Mouse (Mus musculus): ENCODE data around the gene Ago1.
A peak's percentile ranks its signal among the peaks of the same experiment; 100 is the strongest.

Ago1 gene

DNA sequence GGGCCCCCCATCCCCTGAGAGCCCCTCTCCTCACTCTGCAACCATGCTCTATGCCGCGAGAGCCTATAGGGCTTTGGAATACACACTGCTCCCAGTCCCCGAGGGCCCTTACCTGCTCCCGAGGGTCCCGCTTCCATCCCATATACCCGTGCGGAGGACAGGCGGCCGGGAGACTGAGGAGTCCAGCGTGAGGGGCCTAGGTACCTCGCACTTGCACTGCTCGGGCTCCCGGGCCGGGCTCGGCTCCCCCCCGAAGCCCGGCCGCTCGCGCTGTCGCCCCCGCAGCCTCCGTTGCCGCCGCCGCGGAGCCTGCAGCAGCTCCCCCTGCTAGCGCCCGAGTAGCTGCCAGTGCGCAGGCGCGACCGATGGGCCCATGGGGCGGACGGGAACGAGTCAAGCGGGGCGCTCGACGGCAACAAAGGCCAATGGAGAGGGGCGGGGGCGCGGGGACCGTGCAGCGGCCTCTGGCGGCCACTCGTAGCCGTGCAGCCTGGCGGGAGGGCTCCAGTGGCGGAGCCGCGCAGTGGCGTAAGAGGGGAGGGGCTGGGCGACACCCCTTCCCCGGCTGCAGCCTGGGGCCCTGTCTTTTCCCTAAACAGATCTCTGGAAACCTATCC lies at the start of gene Ago1:
Gene Ago1, minus strand, starts transcription at position 299 of the 617 bp plus-strand sequence.
- peak; percentile 98 for DNase-seq

DNA sequence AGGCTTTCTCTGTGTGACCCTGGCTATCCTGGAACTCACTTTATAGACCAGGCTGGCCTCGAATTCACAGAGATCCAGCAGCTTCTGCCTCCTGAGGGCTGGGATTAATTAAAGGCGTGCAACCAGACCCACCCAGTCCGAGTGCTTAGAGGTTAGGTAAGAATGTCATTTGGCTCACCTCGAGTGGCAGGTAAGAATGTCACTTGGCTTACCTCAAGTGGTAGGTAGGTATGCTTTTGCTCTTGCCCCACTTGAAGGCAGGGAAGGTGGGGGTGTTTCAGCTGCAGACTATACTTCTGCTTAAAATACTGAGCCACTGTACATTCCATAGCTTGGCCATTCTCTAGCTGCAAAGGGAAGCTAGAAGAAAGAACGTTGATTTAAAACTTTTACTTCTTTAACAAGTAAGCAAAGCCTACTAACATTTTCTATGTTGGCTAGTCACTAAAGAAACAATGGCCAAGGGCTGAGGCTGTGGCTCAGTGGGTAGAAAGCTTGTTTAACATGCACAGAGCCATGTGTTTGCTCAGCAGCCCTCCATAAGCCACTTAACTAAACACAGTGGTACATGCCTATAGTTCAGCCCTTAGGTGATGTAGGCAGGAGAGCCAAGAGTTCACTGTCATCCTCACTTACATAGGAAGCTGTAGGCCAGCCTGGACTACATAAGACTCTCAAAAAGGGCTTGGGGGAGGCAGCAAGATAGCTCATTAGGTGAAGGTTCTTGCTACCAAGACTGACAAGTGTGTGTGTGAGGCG lies 44.1 kb upstream of the Ago1 start:
- no peak for DNase-seq

DNA sequence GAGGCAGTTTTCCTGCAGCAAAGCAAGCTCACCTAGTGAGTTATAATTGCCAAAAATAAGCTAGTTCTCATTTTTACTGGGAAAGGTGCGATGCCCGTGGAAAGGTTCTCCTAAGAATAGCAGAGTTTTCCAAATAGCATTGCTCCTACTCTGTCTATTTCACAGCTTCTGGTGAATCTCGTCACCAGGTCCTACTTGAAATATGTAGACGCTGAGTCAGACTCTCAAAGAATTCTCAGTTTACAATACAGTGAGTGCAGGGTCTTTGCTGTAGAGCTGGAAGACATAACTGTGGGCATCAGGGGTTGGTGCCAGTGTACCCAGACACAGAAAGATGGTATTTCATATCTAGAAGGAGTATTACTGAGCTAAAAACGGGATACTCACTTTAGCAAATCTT lies 42.6 kb upstream of the Ago1 start:
- DNase-seq, result no peak

DNA sequence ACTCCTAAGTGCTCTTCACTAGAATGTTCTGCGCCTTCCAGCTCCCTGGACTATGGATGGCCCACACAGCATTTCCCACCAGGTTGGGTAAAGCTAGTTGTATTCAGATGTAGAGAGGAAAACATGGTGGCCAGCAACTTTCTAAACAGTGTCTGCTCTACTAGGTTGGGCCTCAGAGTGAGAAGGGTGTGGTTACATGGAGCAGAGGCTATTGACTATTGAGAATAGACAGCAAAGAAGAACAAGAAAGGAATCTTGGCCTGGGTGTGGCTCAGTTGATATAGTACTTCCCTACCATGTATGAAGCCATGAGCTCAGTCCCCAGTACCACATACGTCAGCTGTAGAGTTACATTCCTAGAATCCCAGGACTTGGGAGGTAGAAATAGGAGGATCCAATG lies 40.7 kb upstream of the Ago1 start:
- no peak for DNase-seq

DNA sequence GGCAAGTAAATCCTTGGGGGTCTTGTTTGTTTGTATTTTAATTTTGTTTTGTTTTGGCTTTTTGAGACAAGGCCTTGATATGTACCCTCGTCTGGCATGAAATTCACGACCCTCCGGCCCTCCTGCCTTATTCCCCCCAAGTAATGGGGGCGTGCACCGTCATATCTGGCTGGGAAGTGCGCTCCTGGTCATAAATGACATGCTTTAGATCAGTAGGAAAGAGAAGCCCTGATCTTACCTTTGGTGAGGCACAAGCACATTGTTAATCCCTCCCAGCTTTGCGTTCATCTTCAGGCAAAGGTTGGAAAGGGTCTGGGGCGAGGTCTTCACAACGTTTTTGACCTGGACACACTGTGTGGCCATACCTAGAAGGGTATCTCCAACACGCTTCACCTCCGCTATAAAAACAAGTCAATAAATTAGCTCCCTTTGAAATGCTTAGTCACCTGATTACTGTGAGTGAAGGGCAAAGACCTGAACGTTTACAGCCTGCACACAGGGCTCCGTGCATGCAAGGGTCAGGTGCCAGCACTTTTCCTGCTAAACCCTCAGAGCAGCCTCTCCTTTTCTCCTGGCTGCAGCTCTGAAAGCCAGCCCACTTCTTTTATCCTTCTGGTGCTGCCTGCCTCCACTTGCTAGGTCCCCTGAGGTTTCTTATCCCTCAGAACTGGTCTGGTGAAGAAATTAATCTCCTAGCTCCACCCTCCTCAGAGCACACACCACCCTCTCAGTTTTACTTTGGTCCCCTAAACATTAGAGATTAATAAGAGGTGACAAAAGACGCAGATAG lies 39.9 kb upstream of the Ago1 start:
- DNase-seq, result peak; percentile 2

DNA sequence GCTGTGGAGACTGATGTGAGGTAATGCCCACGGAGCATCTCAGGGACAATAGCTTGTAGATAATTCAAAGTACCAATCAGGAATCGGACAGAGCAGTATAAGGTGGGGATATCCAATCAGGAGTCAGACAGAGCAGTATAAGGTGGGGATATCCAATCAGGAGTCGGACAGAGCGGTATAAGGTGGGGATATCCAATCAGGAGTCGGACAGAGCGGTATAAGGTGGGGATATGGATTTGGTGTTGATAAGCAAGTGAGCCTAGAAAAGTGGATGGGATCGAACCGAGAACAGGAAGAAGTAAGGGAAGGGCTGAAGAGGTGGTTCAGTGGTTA lies 34.6 kb upstream of the Ago1 start:
- no peak for DNase-seq

DNA sequence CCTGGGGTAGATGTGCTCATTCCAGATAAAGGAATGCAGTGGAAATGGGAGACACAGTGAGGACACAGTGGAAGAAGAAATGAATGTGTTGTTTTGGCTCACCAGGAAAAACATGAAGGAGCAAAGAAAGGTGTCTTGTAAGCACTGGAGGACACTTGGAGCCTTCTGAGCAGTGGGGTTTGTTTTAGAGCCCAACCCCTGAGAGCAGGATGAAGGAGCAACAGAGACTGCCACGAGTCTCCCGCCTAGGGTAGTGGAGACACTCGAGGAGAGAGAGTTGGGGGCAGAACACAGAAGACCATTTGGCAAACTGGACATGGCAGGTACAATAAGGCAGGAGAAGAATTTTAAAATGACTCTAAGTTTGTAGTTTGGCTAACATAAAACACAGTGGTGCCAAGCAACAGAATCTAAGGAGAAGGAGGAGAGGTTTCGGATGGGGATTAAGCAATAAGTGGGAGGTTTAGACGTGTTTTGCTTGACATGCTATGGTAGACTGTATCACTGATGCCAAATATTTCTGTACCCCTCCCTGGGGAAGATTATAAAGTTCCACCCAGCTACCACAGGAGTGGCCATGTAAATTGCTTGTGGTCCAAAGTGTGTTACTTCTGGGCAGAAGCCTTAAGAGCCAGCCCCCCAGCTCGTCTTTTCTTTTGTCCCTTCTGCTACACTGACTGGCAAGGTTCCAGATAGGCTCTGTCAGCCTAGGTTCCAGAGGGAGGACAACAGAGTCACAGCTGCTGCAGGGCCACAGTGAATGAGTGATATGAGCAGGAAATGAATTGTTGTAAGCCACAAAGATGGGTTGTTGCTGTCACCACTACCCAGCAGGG lies 34.0 kb upstream of the Ago1 start:
- peak; percentile 57 for DNase-seq

DNA sequence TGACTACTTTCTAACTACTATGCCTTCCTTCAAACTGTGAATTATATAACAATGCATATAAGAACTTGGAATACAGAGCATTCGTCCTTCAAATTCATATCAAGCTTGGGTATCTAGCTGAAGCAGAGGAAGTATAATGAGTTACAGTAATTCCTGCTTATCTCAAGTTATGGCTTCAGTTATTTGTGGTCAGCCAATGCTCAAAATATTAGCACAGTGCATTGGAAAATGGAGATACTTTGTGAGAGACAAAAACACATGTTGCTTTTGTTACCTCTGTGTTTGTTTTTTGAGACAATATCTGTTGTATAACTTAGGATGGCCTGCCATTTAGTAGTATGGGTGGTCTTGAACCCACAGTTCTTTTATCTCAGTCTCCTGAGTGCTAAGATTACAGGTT lies 30.2 kb upstream of the Ago1 start:
- DNase-seq, result no peak

DNA sequence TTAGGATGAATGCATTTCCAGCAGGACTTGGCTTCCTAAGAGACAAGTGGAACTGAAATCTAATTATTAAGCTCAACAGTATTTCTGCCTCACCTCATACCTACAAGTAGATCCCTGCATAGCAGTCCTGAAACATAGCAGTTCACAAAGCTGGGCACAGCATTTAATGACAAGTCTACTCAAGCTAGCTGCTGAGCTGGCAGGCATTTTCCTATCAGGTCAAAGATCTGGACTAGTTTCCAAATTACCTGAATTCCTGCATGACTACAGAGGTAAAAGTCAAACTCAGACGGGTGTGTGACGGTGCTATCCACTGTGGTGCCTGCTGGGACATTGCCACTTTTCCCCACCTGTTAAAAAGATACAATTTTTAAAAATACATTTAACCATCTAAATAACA lies 28.6 kb upstream of the Ago1 start:
- DNase-seq, result no peak

DNA sequence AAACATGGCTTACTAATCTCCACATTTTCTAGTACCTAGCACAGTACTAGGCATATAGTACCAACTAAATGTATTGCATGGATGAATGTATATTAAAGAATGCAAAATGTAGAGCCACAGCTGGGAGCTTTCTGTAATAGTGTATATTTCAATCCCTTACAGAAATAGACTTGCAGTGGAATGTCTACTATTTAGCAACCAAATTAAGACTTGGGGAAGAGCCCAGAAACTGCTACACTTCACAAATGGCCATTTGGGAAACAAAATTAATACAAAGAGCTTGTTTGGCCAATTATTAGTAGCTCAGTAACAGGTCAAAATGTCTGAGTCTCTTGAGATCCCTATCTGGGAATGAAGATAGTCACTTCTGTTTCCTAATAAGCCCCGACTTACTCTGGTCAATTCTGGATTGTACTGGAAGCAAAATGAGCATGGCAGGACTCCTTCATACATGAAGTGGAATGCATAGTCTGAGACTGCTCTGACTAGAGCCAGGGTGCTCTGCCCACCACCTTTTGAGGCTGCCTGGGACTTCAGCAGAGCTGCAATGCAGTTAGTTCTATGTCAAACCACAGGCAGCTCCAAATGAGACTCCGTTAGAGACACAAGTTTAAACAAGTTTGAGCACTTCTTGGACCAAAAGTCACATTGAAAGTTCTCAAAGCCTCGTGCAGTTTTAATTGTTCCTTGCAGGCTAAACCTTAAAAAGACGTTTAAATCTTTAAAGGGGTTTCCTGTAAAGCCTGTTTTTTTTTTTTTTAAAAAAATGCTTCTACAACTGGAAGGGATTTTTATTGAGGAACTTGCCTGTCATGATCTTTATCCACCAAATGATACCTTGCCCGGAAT lies 27.8 kb upstream of the Ago1 start:
- DNase-seq, result no peak

DNA sequence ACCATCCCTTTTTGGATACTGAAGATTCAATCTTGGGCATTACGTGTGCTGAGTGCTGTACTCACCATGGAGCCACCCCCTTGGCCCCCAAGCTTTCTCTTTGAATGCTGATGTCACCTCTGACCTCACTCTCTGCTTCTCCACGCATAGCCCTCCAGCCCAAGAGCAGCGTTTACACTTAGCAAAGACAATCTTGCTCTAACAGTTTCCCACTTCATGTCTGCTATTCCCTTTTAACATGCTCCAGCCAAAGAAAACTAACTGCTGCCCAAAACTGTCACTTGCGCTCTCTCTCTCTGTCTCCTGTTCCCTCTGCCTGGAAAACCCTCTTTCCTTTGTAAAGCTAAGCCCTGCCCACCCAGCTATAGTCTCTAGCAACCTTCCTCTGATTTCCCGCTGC lies 27.1 kb upstream of the Ago1 start:
- no peak for DNase-seq

DNA sequence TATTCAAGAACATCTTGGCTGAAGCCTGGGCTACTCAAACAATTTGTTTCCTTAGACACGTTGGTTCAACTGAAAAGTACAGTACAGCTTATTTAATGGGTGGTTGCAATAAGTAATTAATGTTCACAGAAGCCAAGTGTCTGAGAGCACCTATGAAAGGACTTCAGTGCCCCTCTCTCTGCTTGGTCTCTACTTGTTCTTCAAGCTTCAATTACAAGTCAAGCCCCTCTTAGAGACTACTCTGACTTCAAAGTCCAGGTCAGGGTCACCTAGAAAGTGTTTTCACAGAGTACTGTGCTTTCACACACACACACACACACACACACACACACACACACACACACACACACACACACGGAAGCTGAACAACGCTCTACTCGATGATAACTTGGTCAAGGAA lies 25.0 kb upstream of the Ago1 start:
- DNase-seq, result no peak

DNA sequence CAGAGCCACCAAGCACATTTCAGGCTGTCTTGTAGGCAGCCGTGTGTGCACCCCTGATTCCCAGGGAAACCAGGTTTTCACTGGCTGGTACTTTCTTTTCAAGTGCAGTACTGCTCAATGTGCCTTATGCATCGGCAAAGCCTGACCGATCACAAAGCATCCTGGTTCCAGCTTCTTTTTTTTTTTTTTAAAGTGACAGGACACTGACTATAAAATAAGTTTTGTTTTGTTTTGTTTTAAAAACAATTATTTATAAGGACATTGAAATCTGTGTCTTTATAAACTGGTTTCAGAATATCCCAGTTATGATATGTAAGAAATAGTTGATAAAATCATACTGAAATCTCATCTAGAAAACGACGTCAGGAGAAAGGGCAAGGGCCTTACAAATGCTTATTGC lies 23.6 kb upstream of the Ago1 start:
- no peak for DNase-seq

DNA sequence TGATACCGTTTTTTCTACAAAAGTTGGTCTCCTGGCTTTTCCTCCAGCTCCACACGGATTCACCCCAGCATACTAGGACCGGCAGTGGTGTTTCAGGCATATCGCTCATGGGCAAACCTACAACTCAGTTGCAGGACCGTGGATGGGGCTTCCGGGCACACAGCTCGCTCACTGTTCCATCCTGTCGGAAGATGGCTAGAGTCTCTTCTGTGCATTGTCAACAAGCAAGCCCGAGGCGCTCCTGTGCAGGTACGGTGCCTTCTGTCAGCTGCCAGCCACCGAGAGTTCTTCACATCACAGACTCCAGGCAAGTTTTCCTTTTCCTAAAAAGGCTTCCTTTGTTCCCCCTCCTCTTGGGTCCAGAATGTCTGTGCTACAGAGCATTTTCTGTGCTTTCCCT lies 22.3 kb upstream of the Ago1 start:
- no peak for DNase-seq

DNA sequence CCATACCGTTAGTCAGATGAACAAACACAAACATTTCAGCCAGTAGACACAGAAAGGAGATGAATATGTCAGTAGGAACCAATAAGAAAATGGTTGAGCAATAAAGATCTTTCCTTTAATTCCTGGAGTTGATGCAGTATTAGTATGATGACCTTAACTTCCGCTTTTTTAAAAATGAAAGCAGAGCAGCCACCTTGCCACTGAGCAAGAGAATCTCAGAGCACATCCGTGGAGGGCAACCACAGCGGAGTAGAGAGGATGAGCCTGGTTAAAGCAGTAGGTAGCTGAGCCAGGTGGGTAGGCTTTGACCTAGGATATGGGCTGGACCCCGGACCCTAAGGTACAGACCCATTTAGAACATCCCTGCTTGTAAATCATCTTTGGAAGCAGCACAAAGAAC lies 21.4 kb upstream of the Ago1 start:
- no peak for DNase-seq

DNA sequence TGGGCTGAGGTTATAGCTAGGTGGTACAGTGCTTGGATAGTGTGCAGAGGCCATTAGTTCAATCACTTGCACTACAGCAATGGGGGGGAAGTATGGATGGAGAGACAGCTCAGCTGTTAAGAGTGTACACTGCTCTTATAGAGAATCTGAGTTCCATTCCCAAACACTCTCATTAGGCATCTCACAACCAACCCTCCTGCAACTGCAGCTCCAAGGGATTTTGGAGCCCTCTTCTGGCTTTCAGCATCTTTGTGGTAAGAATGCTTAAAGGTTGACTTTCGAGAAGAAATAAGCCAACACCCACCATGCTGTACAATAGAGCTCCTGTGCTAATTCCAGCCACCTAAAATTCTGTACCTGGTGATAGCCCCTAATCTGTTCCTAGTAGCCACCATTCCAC lies 17.8 kb upstream of the Ago1 start:
- no peak for DNase-seq

DNA sequence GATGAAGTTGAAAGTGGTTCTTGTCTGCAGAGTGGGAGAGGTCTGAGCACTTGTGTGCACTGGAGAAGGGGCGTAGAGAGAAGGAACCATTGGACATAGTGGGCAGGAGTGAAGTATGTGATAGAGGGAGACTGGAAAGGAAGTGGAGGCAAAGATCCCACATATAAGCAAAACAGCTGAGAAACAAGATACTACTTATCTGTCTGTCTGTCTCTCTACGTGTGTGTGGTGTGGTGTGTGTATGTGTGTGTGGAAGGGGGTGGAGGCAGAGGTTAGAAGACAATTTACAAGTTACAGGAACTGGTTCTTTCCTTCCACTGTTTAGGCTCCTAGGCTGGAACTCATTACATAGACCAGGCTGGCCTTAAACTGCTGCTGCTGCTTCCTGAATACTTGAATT lies 16.7 kb upstream of the Ago1 start:
- no peak for DNase-seq

DNA sequence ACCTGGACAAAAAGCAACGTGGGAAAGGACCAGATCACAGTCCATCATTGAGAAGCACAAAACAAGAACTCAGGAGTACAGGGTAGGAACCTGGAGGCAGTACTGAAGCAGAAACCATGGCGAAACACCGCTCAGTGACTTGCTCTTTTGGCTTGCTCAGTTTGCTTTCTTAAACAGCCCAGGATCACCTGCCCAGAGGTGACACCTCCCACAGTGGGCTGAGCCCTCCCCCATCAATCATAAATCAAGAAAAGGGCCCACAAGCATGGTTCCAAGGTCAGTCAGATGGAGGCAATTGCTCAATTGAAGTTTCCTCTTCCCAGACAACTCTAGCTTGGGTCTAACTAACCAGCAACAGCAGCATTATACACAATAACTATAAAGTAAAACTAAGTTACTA lies 15.5 kb upstream of the Ago1 start:
- DNase-seq, result no peak

DNA sequence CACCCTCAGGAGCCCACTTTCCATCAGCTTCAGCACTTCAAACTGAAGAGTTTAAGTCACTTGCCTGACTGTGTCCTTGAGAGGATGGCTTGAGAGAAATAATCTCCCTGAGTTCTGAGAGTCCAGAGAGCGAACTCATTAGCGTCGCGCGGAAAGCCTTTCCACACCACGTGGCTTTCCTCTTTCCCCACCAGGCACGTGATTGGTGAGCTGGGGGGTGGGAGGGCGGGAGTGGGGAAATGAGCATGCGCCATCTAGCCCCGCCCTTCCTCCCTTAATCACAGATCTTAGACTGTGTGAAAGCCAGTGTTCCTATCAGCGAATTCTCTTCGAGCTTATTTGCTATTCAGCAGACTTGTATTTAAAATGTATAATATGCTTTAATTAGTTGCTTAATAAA lies 14.6 kb upstream of the Ago1 start:
- peak; percentile 16 for DNase-seq

DNA sequence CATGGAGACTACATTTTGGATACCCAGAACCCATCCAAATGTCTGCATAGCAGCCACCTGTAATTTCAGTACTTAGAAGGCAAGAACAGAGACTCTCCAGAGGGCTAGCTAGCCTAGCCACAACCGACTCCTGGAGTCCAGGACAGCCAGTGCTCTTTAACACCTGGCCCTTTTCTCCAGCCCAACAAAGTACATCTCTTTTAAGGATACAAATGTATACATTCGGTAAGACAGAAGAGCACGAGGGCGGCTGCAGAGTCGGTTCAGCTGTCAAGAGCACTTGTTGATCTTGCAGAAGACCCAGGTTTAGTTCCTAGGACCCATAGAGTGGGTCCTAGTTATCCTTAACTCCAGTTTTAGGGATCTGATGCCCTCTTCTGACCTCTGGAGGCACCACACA lies 13.1 kb upstream of the Ago1 start:
- DNase-seq, result no peak

DNA sequence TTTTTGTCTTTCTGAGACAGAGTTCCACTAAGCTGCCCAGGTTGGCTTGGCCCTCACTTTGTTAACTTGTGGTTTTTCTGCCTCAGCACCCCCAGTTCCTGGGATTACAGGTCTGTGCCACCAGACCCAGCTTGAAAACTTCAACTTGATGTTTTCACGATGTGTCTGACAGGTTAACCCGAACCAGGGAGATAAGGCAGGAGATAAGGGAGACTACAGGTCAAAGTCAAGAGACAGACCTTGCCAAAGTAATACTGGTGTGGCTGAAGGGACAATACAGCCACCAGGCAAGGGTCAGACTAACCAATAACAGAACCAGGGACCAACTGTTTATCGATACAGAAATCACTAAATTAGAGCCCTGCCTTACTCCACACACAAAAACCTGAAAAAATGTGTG lies 11.9 kb upstream of the Ago1 start:
- DNase-seq, result no peak

DNA sequence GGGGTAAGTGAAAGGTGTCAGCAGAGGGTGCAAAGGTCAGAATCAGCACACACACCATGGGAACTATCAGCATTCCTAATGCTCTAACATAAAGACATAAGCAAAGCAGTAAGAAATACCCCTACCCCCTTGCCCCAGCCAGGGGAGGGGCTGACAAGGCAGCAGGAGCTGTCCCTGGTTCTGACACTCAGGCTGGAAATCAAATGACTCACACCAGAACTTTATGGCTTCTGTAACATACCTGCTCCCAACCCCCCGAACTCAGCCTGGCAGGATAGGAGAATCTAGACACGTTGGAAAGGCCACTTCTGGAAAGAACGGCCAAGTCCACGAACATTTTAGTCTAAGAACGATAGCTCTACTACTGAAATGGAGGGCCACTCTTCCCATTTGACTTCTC lies 4.6 kb upstream of the Ago1 start:
- no peak for DNase-seq

DNA sequence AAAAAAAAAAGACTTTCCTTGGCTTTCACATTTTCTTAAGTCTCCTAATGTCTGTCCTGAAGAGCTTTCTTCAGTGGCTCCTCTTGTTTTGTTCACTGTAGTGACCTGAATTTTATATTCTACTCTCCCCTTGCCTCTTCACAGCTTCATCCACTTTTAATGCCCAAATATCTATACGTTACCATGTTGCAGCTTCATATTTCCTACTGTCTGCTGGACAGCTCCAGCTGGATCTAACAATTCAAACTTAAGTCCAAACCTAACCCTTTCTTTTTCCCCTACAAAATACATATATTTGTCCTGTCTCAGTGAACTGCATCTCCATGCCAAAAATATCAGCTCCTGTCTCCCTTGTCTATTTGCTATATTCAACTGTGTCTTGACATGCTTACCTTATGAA lies 951 bp upstream of the Ago1 start:
- no peak for DNase-seq
